Mouse (Mus musculus) neural tube, embryonic 10.5 days (tissue): ENCODE measurements around the gene Fam3c.

Experiments
- DNase-seq: peaks from one replicate; pipeline ENCODE4 v3.0.0-alpha.2; 2017; ENCODE audit warnings: low spot score; ENCODE audit errors: extremely low spot score

Fam3c gene

GRCm38 (mm10) chr6:22354031-22354430 lies 2.0 kb downstream of the Fam3c start:
- no peak for DNase-seq

- no peak for DNase-seq
Observed at GRCm38 (mm10) chr6:22351551-22351950, 4.5 kb downstream of the Fam3c start.

GRCm38 (mm10) chr6:22350239-22350571 lies 5.8 kb downstream of the Fam3c start:
- DNase-seq: no peak

GRCm38 (mm10) chr6:22349531-22350238 lies 6.4 kb downstream of the Fam3c start:
- DNase-seq: no peak

GRCm38 (mm10) chr6:22348975-22349374 lies 7.1 kb downstream of the Fam3c start:
- DNase-seq: no peak

- no peak for DNase-seq
Observed at GRCm38 (mm10) chr6:22348130-22348529, 7.9 kb downstream of the Fam3c start.

GRCm38 (mm10) chr6:22347132-22347902 lies 8.7 kb downstream of the Fam3c start:
- no peak for DNase-seq

- no peak for DNase-seq
Observed at GRCm38 (mm10) chr6:22344443-22344842, 11.6 kb downstream of the Fam3c start.

GRCm38 (mm10) chr6:22343706-22344105 lies 12.3 kb downstream of the Fam3c start:
- no peak for DNase-seq

- no peak for DNase-seq
Observed at GRCm38 (mm10) chr6:22343292-22343691, 12.8 kb downstream of the Fam3c start.

- no peak for DNase-seq
Observed at GRCm38 (mm10) chr6:22340779-22341178, 15.3 kb downstream of the Fam3c start.

- no peak for DNase-seq
Observed at GRCm38 (mm10) chr6:22339763-22340542, 16.1 kb downstream of the Fam3c start.

GRCm38 (mm10) chr6:22332548-22332947 lies 23.5 kb downstream of the Fam3c start:
- DNase-seq: no peak

- DNase-seq: no peak
Observed at GRCm38 (mm10) chr6:22330169-22330960, 25.7 kb downstream of the Fam3c start.

GRCm38 (mm10) chr6:22327931-22328330 lies 28.1 kb downstream of the Fam3c start:
- DNase-seq: no peak

- DNase-seq: no peak
Observed at GRCm38 (mm10) chr6:22327091-22327490, 29.0 kb downstream of the Fam3c start.

GRCm38 (mm10) chr6:22326289-22326688 lies 29.8 kb downstream of the Fam3c start:
- no peak for DNase-seq

- peak; percentile 75 for DNase-seq
Observed at GRCm38 (mm10) chr6:22325364-22326072, 30.5 kb downstream of the Fam3c start.

- DNase-seq: no peak
Observed at GRCm38 (mm10) chr6:22298059-22298458, 58.0 kb downstream of the Fam3c start.

GRCm38 (mm10) chr6:22297028-22297427 lies 59.0 kb downstream of the Fam3c start:
- DNase-seq: no peak

GRCm38 (mm10) chr6:22293922-22294321 lies 62.1 kb downstream of the Fam3c start:
- no peak for DNase-seq
